Mouse (Mus musculus): Measurements from ENCODE around the gene Cdc25b.

The Cdc25b gene

DNA sequence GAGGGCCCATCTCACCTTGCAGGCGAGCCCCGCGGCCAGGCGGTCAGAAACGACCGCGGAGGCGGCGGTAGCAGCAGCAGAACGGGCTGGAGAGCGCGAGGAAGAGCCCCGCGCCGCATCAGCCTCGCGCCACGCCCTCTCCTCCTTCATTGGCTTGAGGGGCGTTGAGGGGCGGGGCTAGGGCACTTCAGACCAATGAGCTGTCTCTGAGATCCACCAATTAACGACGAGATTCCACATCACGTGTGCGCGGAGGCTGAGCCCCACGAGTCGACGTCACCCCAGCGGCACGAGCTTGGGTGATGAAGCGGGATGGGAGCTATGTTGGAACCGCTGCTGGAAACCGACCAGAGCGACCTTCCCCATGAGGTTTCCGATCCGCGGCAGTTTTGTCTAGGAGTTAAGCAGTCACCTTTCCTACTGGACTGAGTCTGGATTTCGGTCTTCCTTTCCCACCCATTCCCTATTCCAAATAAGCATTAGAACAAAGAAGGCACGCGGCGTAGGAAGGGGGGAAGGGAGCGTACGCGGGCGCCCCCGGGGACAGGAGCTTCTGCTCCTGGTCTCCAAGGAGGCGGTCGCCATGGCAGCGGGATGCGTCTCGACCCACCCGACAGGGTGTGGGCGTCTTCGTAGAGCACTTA, 26.7 kb upstream of the Cdc25b start, which contains the start of gene 1700037H04Rik:
1700037H04Rik (minus strand) TSS at position 144 of the 644 bp plus-strand sequence.
- in situ Hi-C loops (cut with MboI, MseI), result no loop called here

DNA sequence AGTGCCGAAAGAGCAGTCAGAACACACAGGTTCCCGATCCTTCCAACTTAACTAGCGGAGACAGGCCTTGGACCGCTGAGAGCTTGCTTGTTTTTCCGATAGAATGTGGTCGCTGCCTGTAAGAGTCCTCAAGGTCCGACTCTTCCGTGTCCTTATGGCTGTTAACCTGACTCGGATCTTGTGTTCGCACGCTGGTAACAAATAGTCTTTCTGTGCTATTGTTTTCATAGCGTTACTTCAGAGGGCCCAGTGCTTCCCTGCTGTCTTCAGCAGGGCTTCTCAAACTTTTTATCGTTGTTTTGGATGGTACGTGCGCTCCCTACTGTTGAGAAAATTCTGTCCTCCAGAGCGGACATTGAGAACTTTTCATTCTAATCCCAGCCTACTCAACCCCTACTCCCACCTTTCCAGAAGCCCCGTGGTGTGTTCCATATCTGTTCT, 26.1 kb upstream of the Cdc25b start:
- in situ Hi-C loops (cut with MboI, MseI), result no loop called here

DNA sequence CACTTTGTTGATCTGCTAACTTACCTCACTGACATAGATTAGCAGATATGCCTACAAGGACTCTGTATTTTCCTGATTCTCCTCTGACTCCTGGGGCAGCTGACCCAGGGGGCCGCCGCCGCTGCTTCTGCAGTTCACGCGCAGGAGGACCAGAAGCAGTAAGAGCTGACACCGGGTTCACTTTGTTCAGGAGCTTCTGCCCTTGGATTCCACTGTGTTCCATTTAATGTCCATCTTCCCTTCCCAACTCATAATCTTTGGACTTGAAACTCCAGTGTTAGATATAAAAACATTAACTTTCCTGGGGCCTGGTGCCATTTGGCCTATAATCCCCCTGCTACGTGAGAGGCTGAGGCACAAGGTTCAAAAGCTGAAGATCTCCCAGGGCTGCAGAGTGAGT, 22.8 kb upstream of the Cdc25b start:
- in situ Hi-C loops (cut with MboI, MseI), result no loop called here

DNA sequence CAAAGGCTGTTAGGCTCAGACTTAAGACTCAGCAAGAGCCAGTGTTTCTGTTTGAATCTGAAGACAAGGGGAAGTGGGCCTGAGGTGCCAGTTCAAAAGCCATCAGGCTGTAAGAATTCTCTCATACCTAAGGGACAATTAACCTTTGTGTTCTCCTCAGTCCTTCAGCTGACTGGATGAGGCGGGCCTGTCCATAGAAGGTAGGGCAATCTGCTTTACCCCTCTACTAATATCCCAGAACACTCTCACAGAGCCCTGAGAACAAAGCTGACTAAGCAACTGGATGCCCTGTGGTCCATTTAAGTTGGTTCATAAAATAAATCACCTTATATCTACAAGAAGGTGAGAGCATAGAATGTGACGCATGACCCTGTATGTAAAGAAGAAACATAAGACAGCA, 20.6 kb upstream of the Cdc25b start:
- in situ Hi-C loops (cut with MboI, MseI), result no loop called here

DNA sequence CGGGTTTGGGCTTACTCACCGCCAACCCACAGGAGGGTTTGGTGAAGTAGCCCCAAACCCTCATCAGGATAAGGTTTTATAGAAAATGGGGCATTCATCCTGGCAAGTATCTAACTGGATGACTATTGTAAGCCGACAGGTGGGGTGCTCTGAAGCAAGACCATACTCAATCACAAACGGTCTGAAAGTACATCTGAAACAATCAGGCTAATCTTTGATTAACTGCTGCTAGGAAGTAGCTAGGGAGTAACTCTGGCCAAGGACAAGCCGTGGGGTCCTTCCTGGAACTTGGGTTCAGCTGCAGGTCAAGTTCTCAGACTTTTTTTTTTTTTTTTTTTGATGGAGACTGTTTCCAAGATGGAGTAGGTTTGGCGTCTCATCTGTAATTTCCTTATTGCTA, 18.8 kb upstream of the Cdc25b start:
- in situ Hi-C loops (cut with MboI, MseI), result no loop called here

DNA sequence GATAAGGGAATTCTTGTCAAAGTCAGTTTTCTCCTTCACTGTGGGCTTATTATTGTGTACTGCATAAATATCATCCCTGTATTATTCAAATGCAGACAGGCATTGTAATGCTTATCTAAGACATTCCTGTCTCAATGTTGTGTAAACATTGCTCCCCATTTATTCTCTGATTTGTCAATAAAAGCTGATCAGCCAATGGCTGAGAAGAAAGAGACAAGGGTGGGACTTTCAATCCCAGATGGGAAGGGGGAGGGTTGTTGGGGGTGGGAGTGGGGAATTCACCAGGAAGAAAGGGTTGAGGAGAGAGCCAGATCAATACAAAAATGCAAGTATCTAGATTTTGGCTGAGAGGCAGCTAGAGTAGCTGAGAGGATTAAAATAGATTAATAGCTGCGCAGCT, 17.8 kb upstream of the Cdc25b start:
- in situ Hi-C loops (cut with MboI, MseI), result no loop called here

DNA sequence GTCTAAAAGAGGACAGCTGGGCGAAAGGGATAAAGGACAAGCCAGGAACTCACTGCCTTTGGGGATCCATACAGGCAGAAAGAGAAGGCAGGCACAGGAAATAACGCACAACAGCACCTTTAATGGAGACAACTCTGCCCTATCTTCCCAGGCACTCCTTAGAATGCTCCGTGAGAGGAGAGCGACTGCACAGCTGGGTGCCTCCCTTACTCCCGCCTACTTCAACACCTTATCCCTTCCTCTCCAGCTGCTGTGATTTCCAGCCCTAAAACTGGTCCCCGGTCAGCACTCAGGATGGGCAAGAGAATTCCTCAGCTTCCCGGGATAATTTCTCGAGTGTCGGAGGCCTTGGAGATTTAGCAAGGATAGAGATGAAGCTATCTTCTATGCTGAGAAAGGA, 15.8 kb upstream of the Cdc25b start:
- in situ Hi-C loops (cut with MboI, MseI), result loop anchor here (10.0 kb wide), 1 partner anchor 1074 kb away; the partner anchor contains the start of gene Tmem230

DNA sequence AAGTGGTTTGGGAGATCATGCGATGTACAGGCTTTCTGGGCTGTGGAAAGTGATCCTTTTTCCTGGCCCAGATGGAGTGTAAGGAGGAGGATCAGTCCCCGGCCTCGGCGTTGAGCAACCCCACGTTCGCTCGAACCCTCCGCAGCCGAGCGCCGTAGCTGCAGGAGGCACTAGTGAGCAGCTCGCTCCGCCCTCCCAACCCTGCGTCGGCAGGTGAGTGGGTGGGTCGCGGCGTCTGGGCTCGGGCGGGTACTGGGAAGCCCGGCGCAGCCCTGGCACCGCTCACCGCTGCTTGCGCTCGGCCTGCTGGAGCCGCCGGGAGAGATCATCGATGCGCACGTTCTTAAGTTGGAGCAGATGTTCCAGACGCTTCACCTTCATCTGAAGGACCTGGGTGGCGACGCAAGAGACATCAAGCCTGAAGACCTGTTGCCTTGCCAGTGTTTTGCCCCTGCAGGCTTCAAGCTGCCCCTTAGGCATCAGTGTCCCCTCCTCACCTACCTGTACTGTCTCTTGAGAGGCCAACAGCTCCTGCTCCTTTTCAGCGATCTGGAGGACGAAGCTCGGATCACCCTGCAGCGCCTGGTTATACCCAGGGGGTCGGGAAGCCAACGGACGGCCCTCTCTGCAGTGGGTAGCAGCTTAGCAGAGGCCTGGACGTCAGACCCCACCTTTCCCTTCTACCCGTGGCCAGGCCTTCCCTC, 15.2 kb upstream of the Cdc25b start:
- in situ Hi-C loops (cut with MboI, MseI), result loop anchor here (10.0 kb wide), 1 partner anchor 1073 kb away; the partner anchor contains the start of gene Tmem230

DNA sequence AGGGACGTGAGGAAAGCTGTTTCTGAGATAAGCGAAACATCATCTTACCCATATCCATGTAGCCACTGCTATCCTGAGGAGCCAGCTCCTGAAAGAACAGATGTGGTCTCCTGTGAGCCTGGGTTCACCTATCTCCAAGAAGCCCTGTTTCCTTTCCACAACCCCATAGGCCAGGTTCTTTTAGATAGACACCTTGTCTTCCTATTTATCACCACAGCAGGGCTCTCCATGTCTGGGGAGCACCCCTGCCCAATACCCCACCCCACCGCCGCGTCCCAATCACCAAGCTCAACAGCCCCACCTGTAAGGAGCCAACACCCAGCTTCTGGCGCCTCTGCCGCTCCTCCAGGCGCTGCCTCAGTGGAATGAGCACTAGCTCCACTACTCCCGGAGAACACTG, 14.4 kb upstream of the Cdc25b start:
- in situ Hi-C loops (cut with MboI, MseI), result loop anchor here (10.0 kb wide), 1 partner anchor 1072 kb away; the partner anchor contains the start of gene Tmem230

DNA sequence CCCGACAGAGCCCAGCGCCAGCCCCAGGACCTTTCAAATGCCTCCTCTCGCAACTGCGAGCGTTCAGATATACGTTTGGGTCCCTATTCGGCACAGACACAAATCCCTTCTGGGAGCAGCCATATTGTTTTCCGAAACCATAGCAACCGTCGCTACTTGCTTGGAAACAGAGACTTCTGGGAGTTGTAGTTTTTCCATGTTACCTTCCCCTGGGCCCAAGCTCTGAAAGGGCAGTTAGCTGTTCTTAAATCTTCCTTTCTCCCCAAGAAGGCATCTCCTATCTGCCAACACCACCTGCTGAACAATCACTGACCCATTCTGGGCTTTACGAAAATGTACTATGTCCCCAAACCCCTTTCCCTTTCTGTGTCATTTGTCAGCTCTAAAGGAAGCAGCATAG, 12.0 kb upstream of the Cdc25b start:
- in situ Hi-C loops (cut with MboI, MseI), result loop anchor here (10.0 to 25.0 kb wide), 2 partner anchors 1070 to 1987 kb away; partner anchors contain the start of genes Slc20a1 and Tmem230

DNA sequence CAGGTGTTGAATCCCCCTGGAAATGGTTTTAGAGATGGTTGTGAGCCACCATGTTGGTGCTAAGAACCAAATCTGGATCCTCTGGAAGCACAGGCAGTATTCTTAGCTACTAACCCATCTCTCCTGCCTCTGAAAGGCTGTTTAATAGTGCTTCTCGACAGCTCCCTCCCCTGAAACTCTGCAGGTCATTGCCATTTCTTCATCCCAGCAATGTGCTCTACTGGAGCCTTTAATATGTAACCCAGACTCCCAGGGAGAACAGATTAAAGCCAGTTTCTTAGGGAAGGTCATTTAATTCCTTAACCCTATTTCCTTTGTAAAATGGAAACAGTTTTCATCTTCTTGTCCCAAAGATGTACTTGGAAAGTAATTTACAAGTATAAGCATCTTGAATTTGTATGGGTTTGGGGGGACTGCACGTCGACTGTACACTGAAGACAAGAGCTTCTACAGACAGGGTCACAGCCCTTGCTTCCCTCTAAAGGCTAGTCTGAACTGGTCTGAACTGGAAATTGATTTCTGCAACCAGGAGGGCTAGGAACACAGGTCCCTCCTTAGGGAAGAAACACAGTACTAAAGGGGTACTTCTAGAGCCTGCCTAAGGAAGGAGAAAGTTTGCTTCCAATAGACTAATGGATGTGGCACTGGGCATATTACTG, 11.3 kb upstream of the Cdc25b start:
- in situ Hi-C loops (cut with MboI, MseI), result loop anchor here (10.0 to 25.0 kb wide), 2 partner anchors 1069 to 1988 kb away; partner anchors contain the start of genes Slc20a1 and Tmem230

DNA sequence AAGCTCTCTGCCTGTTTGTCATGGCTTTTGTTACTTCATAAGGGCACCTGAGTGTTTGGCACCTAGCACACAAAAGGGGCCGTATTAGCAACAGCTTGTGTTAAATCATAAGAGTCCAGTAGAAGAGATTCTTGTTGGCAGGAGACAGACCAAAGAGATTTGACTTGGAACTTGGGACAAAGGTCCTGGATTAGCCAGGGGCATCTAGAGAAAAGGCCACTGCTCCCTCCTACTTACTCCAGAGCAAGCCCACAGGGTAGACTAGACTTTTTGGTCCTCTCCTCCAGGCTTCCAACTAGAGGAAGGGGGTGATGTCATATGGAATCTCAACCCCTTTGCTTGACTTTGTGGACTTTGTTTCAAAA, 10.8 kb upstream of the Cdc25b start:
- in situ Hi-C loops (cut with MboI, MseI), result loop anchor here (10.0 to 25.0 kb wide), 2 partner anchors 1069 to 1989 kb away; partner anchors contain the start of genes Slc20a1 and Tmem230

DNA sequence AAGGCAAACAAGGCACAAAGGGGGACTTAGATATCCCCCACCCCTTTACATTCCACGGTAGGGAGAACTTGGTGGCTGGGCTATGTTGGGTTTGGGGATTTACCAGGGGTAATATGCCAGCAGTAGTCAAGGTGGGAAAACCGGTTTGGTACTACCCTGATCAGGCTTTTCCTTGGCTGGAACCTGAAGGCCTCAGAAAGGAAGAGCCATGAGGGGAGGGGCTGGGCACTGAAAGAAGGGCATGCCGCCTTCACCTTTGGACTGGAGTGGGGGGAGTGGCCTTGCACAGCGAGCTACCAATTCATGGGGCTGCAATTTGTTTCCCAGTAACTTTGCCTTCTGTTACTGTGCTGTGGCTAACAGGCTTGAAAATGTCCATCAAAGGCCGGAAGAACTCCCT, 10.3 kb upstream of the Cdc25b start:
- in situ Hi-C loops (cut with MboI, MseI), result loop anchor here (10.0 to 25.0 kb wide), 2 partner anchors 1068 to 1989 kb away; partner anchors contain the start of genes Slc20a1 and Tmem230

DNA sequence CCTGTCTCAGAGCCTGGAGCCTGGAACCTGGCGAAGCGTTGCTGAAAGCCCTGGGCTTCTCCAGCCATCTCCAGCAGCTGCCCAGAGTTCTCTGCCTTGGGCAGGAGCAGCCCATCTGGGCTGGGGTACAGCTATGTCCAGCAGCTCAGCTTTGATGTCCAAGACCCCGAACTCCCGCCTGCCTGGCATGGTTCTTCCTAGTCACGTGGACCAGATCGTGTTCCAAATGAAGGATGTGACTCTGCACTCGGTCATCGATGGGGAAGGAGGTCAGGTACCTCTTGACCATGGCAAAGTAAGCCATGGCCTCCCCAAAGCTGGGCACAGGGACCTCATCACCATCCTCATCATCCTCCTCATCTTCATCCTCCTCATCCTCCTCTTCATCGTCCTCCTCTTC, 8.8 kb upstream of the Cdc25b start:
- in situ Hi-C loops (cut with MboI, MseI), result loop anchor here (10.0 to 25.0 kb wide), 2 partner anchors 1067 to 1991 kb away; partner anchors contain the start of genes Slc20a1 and Tmem230

DNA sequence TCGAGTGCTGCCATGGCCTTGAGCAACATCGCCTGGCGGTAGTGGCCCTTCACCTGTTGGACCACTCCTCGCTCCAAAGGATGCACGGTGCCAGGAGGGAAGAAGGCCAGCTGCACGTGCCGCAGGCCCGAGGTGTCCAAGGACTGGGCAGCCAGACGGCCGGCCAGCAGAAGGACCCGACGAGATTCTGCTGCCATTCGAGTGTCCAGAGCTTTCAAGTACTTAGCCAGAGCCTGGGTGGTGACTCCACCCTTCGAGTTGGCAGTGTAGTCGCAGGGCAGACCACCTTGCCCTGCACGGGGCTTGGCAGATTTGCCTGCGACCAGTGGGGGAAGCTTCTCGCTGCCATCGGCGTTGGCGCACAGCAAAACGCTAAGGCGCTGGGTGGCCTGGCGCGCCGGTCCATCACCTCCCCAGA, 7.9 kb upstream of the Cdc25b start:
- in situ Hi-C loops (cut with MboI, MseI), result loop anchor here (10.0 to 25.0 kb wide), 2 partner anchors 1066 to 1992 kb away; partner anchors contain the start of genes Slc20a1 and Tmem230

DNA sequence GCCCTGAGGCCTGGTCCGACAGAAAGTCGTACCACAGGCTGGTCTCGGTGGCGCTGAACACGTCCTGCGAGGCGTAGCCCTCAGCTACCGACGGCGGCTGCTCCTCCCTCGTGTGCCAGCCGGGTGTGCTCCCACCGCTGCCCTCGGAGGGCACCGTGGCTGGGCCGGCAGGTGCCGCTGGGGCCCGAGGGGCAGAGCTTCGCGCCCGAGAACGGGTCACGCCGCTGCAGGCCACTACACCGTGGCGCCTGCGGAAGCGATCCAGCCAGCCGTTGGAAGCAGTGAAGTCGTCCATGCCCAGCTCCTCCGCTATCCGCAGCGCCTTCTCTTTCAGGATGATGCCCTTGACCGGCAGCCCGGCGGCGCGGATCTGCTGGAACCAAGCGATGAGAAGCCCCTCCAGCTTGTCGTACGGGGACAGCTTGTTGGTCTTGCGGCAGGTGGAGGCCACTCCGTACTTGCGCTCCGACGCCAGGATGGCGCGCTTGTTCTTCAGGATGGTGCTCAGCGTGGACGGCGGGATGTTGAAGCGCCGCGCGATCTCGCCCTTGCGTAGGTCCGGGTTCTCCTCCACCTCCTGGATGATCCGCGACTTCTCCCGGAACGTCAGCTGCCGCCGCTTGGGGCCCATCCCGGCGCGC, 7.4 kb upstream of the Cdc25b start:
- in situ Hi-C loops (cut with MboI, MseI), result loop anchor here (10.0 to 25.0 kb wide), 2 partner anchors 1065 to 1992 kb away; partner anchors contain the start of genes Slc20a1 and Tmem230

DNA sequence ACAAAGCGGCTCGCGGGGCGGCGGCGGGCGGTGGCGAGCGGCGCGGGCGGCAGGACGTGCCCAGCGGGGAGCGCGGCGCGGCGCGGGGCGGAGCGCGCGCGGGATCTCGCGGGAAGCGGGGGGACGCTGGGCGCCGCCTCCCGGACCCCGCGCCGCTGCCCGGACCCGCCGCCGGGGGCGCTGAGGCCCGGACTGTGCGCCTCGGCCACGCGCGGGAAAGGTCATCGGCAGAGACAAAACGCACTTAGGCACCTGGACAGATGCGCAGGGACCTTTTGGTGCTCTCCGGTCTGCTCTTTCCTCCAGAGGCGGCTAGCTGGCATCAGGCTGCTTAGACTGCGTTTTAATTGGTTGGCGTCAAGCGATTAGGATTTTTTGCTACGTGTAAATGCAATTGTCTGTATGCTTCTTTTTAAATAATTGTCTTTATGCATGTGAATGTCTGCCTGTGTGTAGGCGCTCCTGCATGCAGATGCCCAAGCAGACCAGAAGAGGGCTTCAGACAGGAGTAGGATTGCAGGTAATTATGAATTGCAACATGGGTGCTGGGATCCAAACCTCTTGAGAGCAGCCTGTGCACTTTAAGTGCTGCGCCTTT, 6.7 kb upstream of the Cdc25b start, which contains the start of gene Cenpb:
Cenpb (minus strand) TSS at position 78 of the 598 bp plus-strand sequence.
- in situ Hi-C loops (cut with MboI, MseI), result loop anchor here (10.0 to 25.0 kb wide), 3 partner anchors 345 to 1993 kb away; partner anchors contain the start of genes Slc20a1 and Tmem230

DNA sequence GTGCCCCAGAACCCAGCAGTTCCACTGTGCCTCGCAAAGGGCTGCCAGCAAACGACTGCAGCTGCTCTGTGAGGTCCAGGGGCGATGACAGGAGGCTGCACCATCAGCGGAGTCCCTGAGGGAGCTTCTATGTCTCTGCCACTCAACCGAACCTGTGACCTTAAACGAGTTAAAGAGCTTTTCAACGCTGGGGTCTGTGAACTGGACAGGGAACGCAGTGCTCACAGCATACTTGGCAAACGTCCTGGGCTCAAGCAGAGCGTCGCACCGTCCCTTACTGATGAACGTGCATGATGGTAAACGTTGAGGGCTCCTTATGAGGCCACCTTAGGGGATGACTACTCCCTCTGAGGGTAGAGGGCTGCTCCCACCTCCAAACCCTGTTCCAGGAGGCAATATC, 406 bp upstream of the Cdc25b start:
- in situ Hi-C loops (cut with MboI, MseI), result loop anchor here (10.0 to 25.0 kb wide), 2 partner anchors 338 to 1999 kb away; partner anchors contain the start of gene Slc20a1

DNA sequence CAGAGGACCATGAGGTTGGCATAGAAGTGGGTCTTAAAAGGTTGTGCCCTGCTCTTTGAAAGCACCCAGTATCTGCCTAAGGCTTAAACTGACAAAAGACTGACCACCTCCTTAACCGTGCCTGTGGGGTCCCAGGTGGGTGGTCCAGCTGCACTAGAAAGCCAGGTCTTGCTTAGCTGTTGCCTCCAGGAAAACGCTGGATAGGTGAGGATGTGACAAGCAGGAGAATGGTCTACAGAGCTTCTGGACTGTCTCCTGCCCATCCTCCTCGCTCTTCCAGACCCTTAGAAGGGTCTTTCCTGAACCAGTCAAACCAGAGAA, 813 bp downstream of the Cdc25b start:
- in situ Hi-C loops (cut with MboI, MseI), result loop anchor here (10.0 to 25.0 kb wide), 2 partner anchors 337 to 2000 kb away; partner anchors contain the start of gene Slc20a1

DNA sequence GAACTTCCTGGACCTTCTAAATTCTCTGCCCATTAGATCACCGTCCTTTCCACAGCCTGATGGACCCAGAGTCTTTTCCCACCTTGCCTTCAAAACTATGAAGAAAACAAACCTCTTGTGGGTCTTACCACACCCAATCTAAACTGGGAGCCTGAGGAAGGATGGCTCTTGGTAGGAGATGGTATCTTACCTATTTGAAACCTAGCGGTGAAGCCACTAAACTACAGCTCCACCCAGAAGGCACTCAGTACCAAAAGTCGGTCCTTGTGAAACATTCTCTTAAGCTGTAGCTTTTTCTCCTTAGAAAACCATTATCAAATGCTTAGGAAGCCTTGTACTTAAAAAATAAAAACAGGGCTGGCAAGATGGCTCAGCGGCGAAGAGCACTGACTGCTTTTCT, 1.6 kb downstream of the Cdc25b start:
- in situ Hi-C loops (cut with MboI, MseI), result loop anchor here (10.0 to 25.0 kb wide), 2 partner anchors 336 to 2001 kb away; partner anchors contain the start of gene Slc20a1
